Mouse (Mus musculus) forebrain, postnatal 0 days (tissue): ENCODE results near the gene Pcgf2. TPM values are rescaled to one million over a fixed set of nuclear protein-coding genes. Genes with fewer than 3 reads are reported as not detected.

ENCODE experiments used
- ATAC-seq: fragments of 200-750 bp; cut with Nextera tagmentation; 2 replicates; pipeline ENCODE4 v1.8.0; 2017; ENCODE audit warnings: mild to moderate bottlenecking, moderate library complexity
- DNase-seq: peaks from one replicate; pipeline ENCODE4 v3.0.0-alpha.2; 2015
- H3K27ac ChIP-seq: fragments of 300-500 bp; sonication (generic); 2 replicates; pipeline ENCODE4 v1.5.1; 2014; ENCODE audit warnings: low read depth, mild to moderate bottlenecking, antibody characterized with exemption, low read length, moderate library complexity, mixed read lengths
- H3K27me3 ChIP-seq: fragments of 300-500 bp; sonication (generic); 2 replicates; pipeline ENCODE4 v1.6.1; 2014; ENCODE audit warnings: mild to moderate bottlenecking, low read length, mixed read lengths; ENCODE audit not compliant: insufficient read depth
- H3K36me3 ChIP-seq: fragments of 300-500 bp; sonication (generic); 2 replicates; pipeline ENCODE4 v1.6.1; 2014; ENCODE audit warnings: mild to moderate bottlenecking, moderate library complexity; ENCODE audit not compliant: insufficient read depth
- H3K4me1 ChIP-seq: fragments of 300-500 bp; sonication (generic); 2 replicates; pipeline ENCODE4 v1.6.1; 2014; ENCODE audit warnings: antibody characterized with exemption; ENCODE audit not compliant: insufficient read depth
- H3K4me2 ChIP-seq: fragments of 300-500 bp; sonication (generic); 2 replicates; pipeline ENCODE4 v1.6.1; 2014; ENCODE audit warnings: low read depth, mild to moderate bottlenecking, moderate library complexity
- H3K4me3 ChIP-seq: fragments of 300-500 bp; sonication (generic); 2 replicates; pipeline ENCODE4 v1.5.1; 2014; ENCODE audit warnings: low read depth, low read length, mixed read lengths
- H3K9ac ChIP-seq: fragments of 300-500 bp; sonication (generic); 2 replicates; pipeline ENCODE4 v1.6.1; 2014; ENCODE audit warnings: mild to moderate bottlenecking
- H3K9me3 ChIP-seq: fragments of 300-500 bp; sonication (generic); 2 replicates; pipeline ENCODE4 v1.6.1; 2016; ENCODE audit warnings: low read length
- CTCF ChIP-seq: sonication (generic); IDR thresholded peaks from 2 replicates; pipeline ENCODE4 v1.5.1; 2016; ENCODE audit warnings: antibody characterized with exemption, control low read depth, low read depth
- whole genome bisulfite sequencing: fragments of 180-500 bp; shearing (Covaris S2); extraction: QIAGEN DNeasy Blood & Tissue Kit; methylation state at CpG from one replicate; pipeline ENCODE4 v1.1.7; 2014; 5-methylcytosine and 5-hydroxymethylcytosine counted together
- polyA plus RNA-seq: library from polyadenylated mRNA; unstranded; fragments of >200 nt; fragmentation: Nextera tagmentation; extraction: Ambion mirVana; gene quantifications from 2 replicates; pipeline ENCODE4 v1.2.1, GENCODE M21; 2015
- total RNA-seq: library from RNA; depleted of rRNA; stranded (reverse); fragments of >200 nt; gene quantifications from 2 replicates; pipeline ENCODE4 v1.2.3, GENCODE M21; 2014

Pcgf2 gene
- total and polyA plus RNA-seq, 2 experiments from 2014 or later, result 12.6 to 21.9 TPM

GRCm38 (mm10) chr11:97677381-97677780 is 22.9 kb downstream of the Pcgf2 start:
- no peak overlapping the region for H3K4me2 ChIP-seq
- ATAC-seq (no peak), DNase-seq (no peak)
- H3K9ac ChIP-seq, result no peak overlapping the region
- H3K9me3 ChIP-seq, result no peaks in the 10 kb centered on the region
- H3K4me1 ChIP-seq, result no peaks in the 10 kb centered on the region
- no peaks in the 10 kb centered on the region for H3K27me3 ChIP-seq
- no peak overlapping the region for H3K27ac ChIP-seq
- 17% methylated on average over 15 of the region's 15 CpGs for WGBS
- H3K4me3 ChIP-seq, result no peak overlapping the region
- H3K36me3 ChIP-seq, result peaks cover 77% of the 10 kb centered on the region
- no peak for TF ChIP-seq CTCF

GRCm38 (mm10) chr11:97676050-97676754 is 24.1 kb downstream of the Pcgf2 start:
- ATAC-seq, result no peak
- 79% methylated on average over 15 of the region's 15 CpGs for WGBS
- H3K9ac ChIP-seq, result no peak overlapping the region

GRCm38 (mm10) chr11:97673148-97673547 is 27.1 kb downstream of the Pcgf2 start:
- H3K9me3 ChIP-seq, result no peaks in the 10 kb centered on the region
- 84% methylated on average over 11 of the region's 11 CpGs for WGBS
- TF ChIP-seq CTCF, result no peak
- DNase-seq (no peak), ATAC-seq (no peak)
- H3K4me1 ChIP-seq, result peaks cover 10% of the 10 kb centered on the region; the same call in 1 of the 2 replicates
- H3K4me3 ChIP-seq, result no peak overlapping the region
- H3K36me3 ChIP-seq, result peaks cover 71% of the 10 kb centered on the region
- no peaks in the 10 kb centered on the region for H3K27me3 ChIP-seq
- no peak overlapping the region for H3K4me2 ChIP-seq
- no peak overlapping the region for H3K27ac ChIP-seq
- H3K9ac ChIP-seq, result no peak overlapping the region

More at GRCm38 (mm10) chr11:97676050-97676754, 24.1 kb downstream of the Pcgf2 start:
- DNase-seq, result no peak
- TF ChIP-seq CTCF, result no peak
- H3K36me3 ChIP-seq, result peaks cover 70% of the 10 kb centered on the region
- no peak overlapping the region for H3K4me3 ChIP-seq
- H3K4me1 ChIP-seq, result no peaks in the 10 kb centered on the region
- H3K27me3 ChIP-seq, result no peaks in the 10 kb centered on the region
- H3K4me2 ChIP-seq, result no peak overlapping the region
- H3K27ac ChIP-seq, result no peak overlapping the region
- H3K9me3 ChIP-seq, result no peaks in the 10 kb centered on the region

GRCm38 (mm10) chr11:97671177-97671527 is 29.1 kb downstream of the Pcgf2 start:
- Histone ChIP-seq H3K27ac (no peak overlapping the region), H3K36me3 (peaks cover 63% of the 10 kb centered on the region), H3K9me3 (no peaks in the 10 kb centered on the region), H3K4me1 (peaks cover 10% of the 10 kb centered on the region; the same call in 1 of the 2 replicates), H3K9ac (no peak overlapping the region), H3K4me2 (no peak overlapping the region), H3K27me3 (no peaks in the 10 kb centered on the region), H3K4me3 (no peak overlapping the region)
- DNase-seq (no peak), ATAC-seq (no peak)
- TF ChIP-seq CTCF, result no peak
- 44% methylated on average over 2 of the region's 2 CpGs for WGBS

- no peak overlapping the region for H3K4me3 ChIP-seq
- ATAC-seq (0 out of 2 replicates have a peak, but pooled peaks have one; percentile 11), DNase-seq (no peak)
- H3K36me3 ChIP-seq, result peaks cover 57% of the 10 kb centered on the region
- 64% methylated on average over 13 of the region's 13 CpGs for WGBS
- H3K9ac ChIP-seq, result no peak overlapping the region
- no peaks in the 10 kb centered on the region for H3K27me3 ChIP-seq
- peaks cover 10% of the 10 kb centered on the region; the same call in 1 of the 2 replicates for H3K4me1 ChIP-seq
- H3K9me3 ChIP-seq, result no peaks in the 10 kb centered on the region
- TF ChIP-seq CTCF, result 0 out of 2 replicates have a peak, but pooled peaks have one; percentile 22
- H3K4me2 ChIP-seq, result no peak overlapping the region
- H3K27ac ChIP-seq, result no peak overlapping the region
These were observed 29.8 kb downstream of the Pcgf2 start for GRCm38 (mm10) chr11:97670234-97671176.

GRCm38 (mm10) chr11:97669829-97670228 is 30.5 kb downstream of the Pcgf2 start:
- Histone ChIP-seq H3K9me3 (no peaks in the 10 kb centered on the region), H3K4me3 (no peak overlapping the region), H3K4me2 (0 out of 2 replicates have a peak overlapping the region, but pooled peaks have one; percentile 10), H3K27ac (0 out of 2 replicates have a peak overlapping the region, but pooled peaks have one; percentile 9), H3K36me3 (peaks cover 52% of the 10 kb centered on the region), H3K4me1 (peaks cover 10% of the 10 kb centered on the region; the same call in 1 of the 2 replicates), H3K27me3 (no peaks in the 10 kb centered on the region), H3K9ac (no peak overlapping the region)
- ATAC-seq (peak; percentile 43; the same call in 1 of the 2 replicates), DNase-seq (peak; percentile 71)
- WGBS, result 27% methylated on average over 6 of the region's 6 CpGs
- no peak for TF ChIP-seq CTCF
